Mouse (Mus musculus) spleen, postnatal 4 days (tissue): ENCODE results near the gene Dgkg.

Experiments used
- DNase-seq, 2 experiments: peaks; one replicate each; pipeline ENCODE4 v3.0.0; 2022; ENCODE audit warnings: low spot score in 2 of 2

Dgkg gene

GRCm38 (mm10) chr16:22547741-22548140 lies 109.3 kb downstream of the Dgkg start:
- DNase-seq, result no peak

- DNase-seq, result no peak
Measured at GRCm38 (mm10) chr16:22545799-22546198, 111.2 kb downstream of the Dgkg start.

- no peak for DNase-seq
Measured at GRCm38 (mm10) chr16:22545016-22545561, 111.9 kb downstream of the Dgkg start.

- DNase-seq, result no peak
Measured at GRCm38 (mm10) chr16:22542691-22543141, 114.3 kb downstream of the Dgkg start.

GRCm38 (mm10) chr16:22539275-22539674 lies 117.7 kb downstream of the Dgkg start:
- no peak for DNase-seq

- no peak for DNase-seq
Measured at GRCm38 (mm10) chr16:22536581-22537160, 120.3 kb downstream of the Dgkg start.

- no peak for DNase-seq
Measured at GRCm38 (mm10) chr16:22533087-22533486, 123.9 kb downstream of the Dgkg start.

GRCm38 (mm10) chr16:22531834-22532233 lies 125.2 kb downstream of the Dgkg start:
- DNase-seq, result no peak

GRCm38 (mm10) chr16:22531041-22531440 lies 126.0 kb downstream of the Dgkg start:
- DNase-seq, result no peak

- DNase-seq, result no peak
Measured at GRCm38 (mm10) chr16:22527499-22527939, 129.5 kb downstream of the Dgkg start.

GRCm38 (mm10) chr16:22526386-22526785 lies 130.6 kb downstream of the Dgkg start:
- DNase-seq, result no peak

- DNase-seq, result peak in 1 of 2 experiments; percentile 32
Measured at GRCm38 (mm10) chr16:22517431-22518384, 139.3 kb downstream of the Dgkg start.

- no peak for DNase-seq
Measured at GRCm38 (mm10) chr16:22515476-22515875, 141.5 kb downstream of the Dgkg start.

- DNase-seq, result no peak
Measured at GRCm38 (mm10) chr16:22510861-22511637, 146.0 kb downstream of the Dgkg start.

GRCm38 (mm10) chr16:22508936-22509563 lies 148.0 kb downstream of the Dgkg start:
- DNase-seq, result no peak

- DNase-seq, result no peak
Measured at GRCm38 (mm10) chr16:22505656-22506055, 151.4 kb downstream of the Dgkg start.

- no peak for DNase-seq
Measured at GRCm38 (mm10) chr16:22504851-22505250, 152.2 kb downstream of the Dgkg start.

- DNase-seq, result no peak
Measured at GRCm38 (mm10) chr16:22504049-22504448, 153.0 kb downstream of the Dgkg start.

GRCm38 (mm10) chr16:22503467-22503866 lies 153.6 kb downstream of the Dgkg start:
- no peak for DNase-seq

GRCm38 (mm10) chr16:22501855-22502254 lies 155.2 kb downstream of the Dgkg start:
- no peak for DNase-seq

- no peak for DNase-seq
Measured at GRCm38 (mm10) chr16:22500561-22500960, 156.5 kb downstream of the Dgkg start.
